19 mouse cellular contexts compared by ENCODE assay signal in the genomic region with DNA sequence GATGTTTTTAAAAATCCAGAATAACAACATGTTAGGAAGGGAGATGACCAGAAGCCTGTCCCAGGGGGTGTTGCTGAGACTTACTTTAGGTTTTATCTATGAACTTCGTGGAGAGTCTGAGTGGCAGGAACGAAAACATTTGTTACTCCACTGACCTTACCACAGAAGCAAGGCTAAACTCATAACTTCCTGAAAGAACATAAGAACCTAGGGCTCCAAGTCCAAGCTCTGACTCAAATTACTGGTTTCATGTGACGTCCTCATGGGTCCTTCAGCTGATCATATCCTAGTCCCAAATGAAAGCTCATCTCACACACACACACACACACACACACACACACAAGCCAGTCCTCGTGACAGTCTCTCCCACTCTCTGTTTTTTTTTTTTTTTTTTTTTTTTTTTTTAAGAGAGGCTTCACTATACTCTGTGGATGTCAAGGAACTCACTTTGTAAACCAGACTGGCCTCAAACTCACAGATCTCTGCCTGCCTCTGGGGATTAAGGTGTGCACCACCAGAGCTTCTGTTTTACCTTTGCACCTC. TPM values are rescaled to one million over a fixed set of nuclear protein-coding genes. Genes with fewer than 3 reads are reported as not detected.
A peak's percentile ranks its signal among the peaks of the same experiment; 100 is the strongest.
DNase-seq lines count a peak whose midpoint lies in the region; ATAC-seq and TF ChIP-seq lines count a peak whose summit lies in the region.
"Had no signal": no experiment of that assay in that cellular context is flagged by ENCODE, and none has a peak within 500 bp of the region (broad histone marks: within the 10 kb centered on the region; RNA-seq: fewer than 3 reads in every experiment).

No protein-coding gene starts in this region.

- no peak for ATAC-seq in kidney, embryonic 14.5 days (ENCODE audit: low FRiP score, low TSS enrichment)
- peak; percentile 13; the same call in 1 of the 2 replicates for ATAC-seq in megakaryocyte, adult 5-6 weeks (ENCODE audit: poor library complexity, severe bottlenecking)
- ATAC-seq: forebrain, embryonic 16.5 days; inflammation-experienced regulatory T-cells, adult 6 months had no signal

- TF ChIP-seq POLR2A in MEL (IDR thresholded peaks at IDR 0.05; ENCODE audit: control insufficient read depth in 1 of 2, insufficient read depth in 1 of 2, low read depth in 1 of 2, low read length in 2 of 2, poor library complexity in 1 of 2), result no peak

- no peaks in the 10 kb centered on the region for H3K9me3 ChIP-seq in kidney, embryonic 14.5 days (ENCODE audit: control insufficient read depth, low read length)
- no peaks in the 10 kb centered on the region for H3K9me3 ChIP-seq in MEL (replicated peaks; ENCODE audit: insufficient read depth, low read length)
- H3K9me3 ChIP-seq: heart, embryonic 15.5 days; limb, embryonic 10.5 days; stomach, embryonic 15.5 days had no signal

- H3K4me2 ChIP-seq in kidney, embryonic 14.5 days (replicated peaks; ENCODE audit: low read depth, low read length), result no peak overlapping the region
- H3K4me2 ChIP-seq: heart, embryonic 15.5 days; stomach, embryonic 15.5 days had no signal

- no peak overlapping the region for H3K4me3 ChIP-seq in kidney, embryonic 14.5 days (ENCODE audit: low read length)
- no peak overlapping the region for H3K4me3 ChIP-seq in MEL (ENCODE audit: control insufficient read depth in 1 of 2, insufficient read depth in 1 of 2, low read depth in 2 of 2, low read length in 2 of 2)
- H3K4me3 ChIP-seq: heart, embryonic 15.5 days; left cerebral cortex, adult 2 months; limb, embryonic 10.5 days; stomach, embryonic 15.5 days had no signal

- no peak overlapping the region for H3K9ac ChIP-seq in kidney, embryonic 14.5 days (ENCODE audit: low read depth, low read length)
- no peak overlapping the region for H3K9ac ChIP-seq in MEL (ENCODE audit: control insufficient read depth, low read depth, low read length, poor library complexity, severe bottlenecking)
- H3K9ac ChIP-seq: heart, embryonic 15.5 days; stomach, embryonic 15.5 days had no signal

- H3K79me2 ChIP-seq in MEL (ENCODE audit: control insufficient read depth, insufficient read depth, low read length, poor library complexity), result no peaks in the 10 kb centered on the region

- DNase-seq in adrenal gland, adult (ENCODE audit: inconsistent age in 2 of 2, low spot score in 1 of 2), result peak; percentile 27 to 71
- DNase-seq in adrenal gland, adult 18-20 months (ENCODE audit: low spot score in 2 of 2), result no peak
- DNase-seq in kidney, postnatal 36 days, result peak; percentile 21 to 31
- DNase-seq in MEL (ENCODE audit: low read depth, low spot score), result no peak
- DNase-seq in embryo, embryonic 9.5 days (ENCODE audit: extremely low spot score), result no peak
- DNase-seq in urinary bladder, adult 18-20 months (ENCODE audit: low spot score in 2 of 2), result no peak
- DNase-seq: cerebellum, adult 11-12 months; cerebellum, postnatal 25 days; heart, adult 18-20 months; thymus, adult 2 months had no signal

- 38% methylated on average over 4 of the region's 4 CpGs for WGBS in kidney, embryonic 14.5 days

- no peak for TF ChIP-seq RAD21 in MEL (IDR thresholded peaks at IDR 0.05; ENCODE audit: low read depth, low read length)

- TF ChIP-seq EP300 in MEL (IDR thresholded peaks at IDR 0.05; ENCODE audit: low read depth in 1 of 2, low read length in 2 of 2), result no peak

- H3K36me3 ChIP-seq in kidney, embryonic 14.5 days (ENCODE audit: control insufficient read depth, insufficient read depth, low read length), result no peaks in the 10 kb centered on the region
- peaks cover 0 to 3% of the 10 kb centered on the region in 2 experiments; a peak in 1 of 4 replicates for H3K36me3 ChIP-seq in MEL (ENCODE audit: control insufficient read depth in 1 of 2, insufficient read depth in 2 of 2, low read length in 2 of 2)
- H3K36me3 ChIP-seq: heart, embryonic 15.5 days; limb, embryonic 10.5 days; stomach, embryonic 15.5 days had no signal

- no peak for TF ChIP-seq CTCF in MEL (IDR thresholded peaks at IDR 0.05 in 2 of 3, conservative IDR thresholded peaks at IDR 0.05 in 1 of 3; ENCODE audit: control insufficient read depth in 1 of 3, insufficient read depth in 1 of 3, low read depth in 2 of 3, low read length in 3 of 3, poor library complexity in 1 of 3, severe bottlenecking in 1 of 3)

- H3K27me3 ChIP-seq in kidney, embryonic 14.5 days (ENCODE audit: control insufficient read depth, insufficient read depth, low read length), result no peaks in the 10 kb centered on the region
- peaks cover 0 to 2% of the 10 kb centered on the region in 2 experiments; a peak in 1 of 4 replicates for H3K27me3 ChIP-seq in MEL (ENCODE audit: control insufficient read depth in 1 of 2, insufficient read depth in 2 of 2, low read length in 2 of 2)
- H3K27me3 ChIP-seq: heart, embryonic 15.5 days; stomach, embryonic 15.5 days had no signal

- peaks cover 5% of the 10 kb centered on the region; the same call in 1 of the 2 replicates for H3K4me1 ChIP-seq in kidney, embryonic 14.5 days (ENCODE audit: control insufficient read depth, insufficient read depth, low read length)
- peaks cover 0 to 6% of the 10 kb centered on the region in 2 experiments; a peak in 1 of 4 replicates for H3K4me1 ChIP-seq in MEL (ENCODE audit: control insufficient read depth in 1 of 2, insufficient read depth in 2 of 2, low read length in 2 of 2)

- no peak overlapping the region for H3K27ac ChIP-seq in kidney, embryonic 14.5 days (ENCODE audit: low read depth, low read length)
- no peak overlapping the region for H3K27ac ChIP-seq in MEL (ENCODE audit: control insufficient read depth, low read depth, low read length)
- H3K27ac ChIP-seq: heart, embryonic 15.5 days; left cerebral cortex, adult 2 months; limb, embryonic 10.5 days; stomach, embryonic 15.5 days had no signal

TF ChIP-seq in MEL, 35 proteins besides CTCF, POLR2A, EP300 and RAD21:
- TF ChIP-seq ELF1 (IDR thresholded peaks at IDR 0.05; ENCODE audit: low read depth, low read length) (no peak), ZNF384 (IDR thresholded peaks at IDR 0.05; ENCODE audit: low read depth, low read length) (peak; percentile 72)

RNA-seq across cellular contexts. Expression of gene Aph1c, which starts 2.1 kb away (rescaled TPM):
- total RNA-seq in adrenal gland, adult 18-20 months (2021), result 1 to 10 TPM; 2.7 to 6.6 TPM
- polyA plus RNA-seq in kidney, embryonic 14.5 days (2014; fragmentation: Nextera tagmentation; extraction: Ambion mirVana), result 3.3 and 4.7 TPM in 2 replicates
- 0.23 and 0.29 TPM in 2 replicates for total RNA-seq in MEL (2012; rRNA removed)
- under 1 TPM in 1 of 2 experiments, not detected in 1; 0.39 TPM for polyA plus RNA-seq in MEL (2012; ENCODE audit: insufficient read depth in 1 of 2, insufficient read length in 2 of 2, low read depth in 1 of 2, low replicate concordance in 2 of 2, missing spikeins in 1 of 2)
- total RNA-seq in megakaryocyte, adult 5-6 weeks (2015), result 25.0 and 31.4 TPM in 2 replicates
- 8.4 and 9.6 TPM in 2 replicates for total RNA-seq in megakaryocyte, adult 5-6 weeks (2017)

RNA-seq across cellular contexts. Expression of gene Gm10647, which starts 35.6 kb away (rescaled TPM):
- total RNA-seq in adrenal gland, adult 18-20 months (2021), result under 1 TPM; 0.22 to 0.23 TPM
- 0.40 and 0.81 TPM in 2 replicates for polyA plus RNA-seq in kidney, embryonic 14.5 days (2014; fragmentation: Nextera tagmentation; extraction: Ambion mirVana)
- not detected in 2 replicates for total RNA-seq in MEL (2012; rRNA removed)
- polyA plus RNA-seq in MEL (2012; ENCODE audit: insufficient read depth in 1 of 2, insufficient read length in 2 of 2, low read depth in 1 of 2, low replicate concordance in 2 of 2, missing spikeins in 1 of 2), result not detected
- total RNA-seq in megakaryocyte, adult 5-6 weeks (2015), result 0.22 TPM in 1 of 2 replicates, not detected in the other
- 0.48 TPM in 1 of 2 replicates, not detected in the other for total RNA-seq in megakaryocyte, adult 5-6 weeks (2017)
- total RNA-seq: heart, adult 18-20 months; megakaryocyte-erythroid progenitor cell, adult 5-6 weeks had no signal
- polyA plus RNA-seq: inflammation-experienced regulatory T-cells, adult 6 months had no signal

RNA-seq across cellular contexts. Expression of gene Aph1b, which starts 37.1 kb away (rescaled TPM):
- total RNA-seq in adrenal gland, adult 18-20 months (2021), result 1 to 10 TPM; 8.0 to 9.6 TPM
- polyA plus RNA-seq in kidney, embryonic 14.5 days (2014; fragmentation: Nextera tagmentation; extraction: Ambion mirVana), result 6.0 and 13.8 TPM in 2 replicates
- total RNA-seq in MEL (2012; rRNA removed), result 0.04 and 0.13 TPM in 2 replicates
- polyA plus RNA-seq in MEL (2012; ENCODE audit: insufficient read depth in 1 of 2, insufficient read length in 2 of 2, low read depth in 1 of 2, low replicate concordance in 2 of 2, missing spikeins in 1 of 2), result under 1 TPM in 1 of 2 experiments, not detected in 1; 0.93 TPM
- 9.7 and 10.6 TPM in 2 replicates for total RNA-seq in megakaryocyte, adult 5-6 weeks (2015)
- total RNA-seq in megakaryocyte, adult 5-6 weeks (2017), result 7.0 and 7.8 TPM in 2 replicates
- total RNA-seq: megakaryocyte-erythroid progenitor cell, adult 5-6 weeks had no signal

Comparison
In these comparisons a context has a peak if more than half of its experiments do, and no peak if none do; other contexts are left out.
1. DNase-seq: peak in adrenal gland, adult (2 of 2) and kidney, postnatal 36 days (2 of 2); none in adrenal gland, adult 18-20 months (0 of 2), MEL (single experiment), embryo, embryonic 9.5 days (single experiment) and urinary bladder, adult 18-20 months (0 of 2).